Mouse (Mus musculus) forebrain, embryonic 10.5 days (tissue): ENCODE results near the gene Wars. TPM values are rescaled to one million over a fixed set of nuclear protein-coding genes. Genes with fewer than 3 reads are reported as not detected.

Source experiments
- DNase-seq: peaks from one replicate; pipeline ENCODE4 v3.0.0-alpha.2; 2017; ENCODE audit warnings: low spot score; ENCODE audit errors: extremely low spot score
- H3K27ac ChIP-seq: fragments of 300-500 bp; sonication (generic); 2 replicates; pipeline ENCODE4 v1.5.1; 2016; ENCODE audit warnings: mild to moderate bottlenecking
- H3K27me3 ChIP-seq: fragments of 300-500 bp; sonication (generic); 2 replicates; pipeline ENCODE4 v1.6.1; 2016; ENCODE audit warnings: mild to moderate bottlenecking; ENCODE audit not compliant: poor library complexity, severe bottlenecking
- H3K36me3 ChIP-seq: fragments of 300-500 bp; sonication (generic); replicated peaks from 2 replicates; pipeline ENCODE4 v1.6.1; 2016; ENCODE audit warnings: mild to moderate bottlenecking, moderate library complexity
- H3K4me1 ChIP-seq: fragments of 300-500 bp; sonication (generic); 2 replicates; pipeline ENCODE4 v1.6.1; 2016
- H3K4me3 ChIP-seq: fragments of 300-500 bp; sonication (generic); 2 replicates; pipeline ENCODE4 v1.5.1; 2016; ENCODE audit warnings: mild to moderate bottlenecking, moderate library complexity
- H3K9me3 ChIP-seq: fragments of 300-500 bp; sonication (generic); 2 replicates; pipeline ENCODE4 v1.6.1; 2016; ENCODE audit warnings: mild to moderate bottlenecking, moderate library complexity
- WGBS: fragments of 180-500 bp; shearing (Covaris S2); methylation state at CpG from one replicate; pipeline ENCODE4 v1.1.7; 2016; 5-methylcytosine and 5-hydroxymethylcytosine counted together
- polyA plus RNA-seq: library from polyadenylated mRNA; unstranded; fragments of >200 nt; fragmentation: Nextera tagmentation; extraction: Ambion mirVana; gene quantifications from 2 replicates; pipeline ENCODE4 v1.2.1, GENCODE M21; 2016

Gene Wars
- polyA plus RNA-seq, 1 experiment from 2014 or later = 157 TPM

DNA sequence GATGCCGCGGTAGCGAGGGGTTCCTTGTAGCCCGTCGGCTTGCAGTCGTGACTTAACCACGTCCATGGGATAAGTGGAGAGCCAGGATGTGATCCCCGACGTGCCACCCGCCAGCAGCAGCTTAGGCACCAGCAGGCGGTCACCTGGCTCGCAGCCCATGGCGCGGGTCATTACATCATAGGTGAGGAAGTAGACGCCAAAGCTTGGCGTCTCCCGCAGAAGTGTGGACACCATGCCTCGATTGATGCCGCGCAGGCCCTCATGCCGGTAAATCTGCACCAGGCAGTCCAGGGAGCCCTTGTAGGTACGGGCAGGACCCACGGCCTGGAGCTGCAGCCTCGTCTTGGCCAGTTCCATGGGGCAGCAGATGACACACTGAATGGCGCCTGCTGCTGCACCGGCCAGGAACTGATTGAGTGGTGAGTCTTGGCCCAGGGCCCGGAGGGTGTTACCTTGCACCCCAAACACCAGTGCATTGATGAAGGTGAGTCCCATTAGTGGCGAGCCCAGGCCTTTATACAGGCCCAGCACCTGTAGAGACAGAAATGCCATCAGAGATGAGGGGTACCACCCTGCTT, 66.9 kb downstream of the Wars start:
- Histone ChIP-seq H3K27ac (no peak overlapping the region), H3K27me3 (no peaks in the 10 kb centered on the region), H3K9me3 (peaks cover 6% of the 10 kb centered on the region; the same call in 1 of the 2 replicates), H3K36me3 (peaks cover 36% of the 10 kb centered on the region), H3K4me3 (no peak overlapping the region), H3K4me1 (peaks cover 5% of the 10 kb centered on the region)
- 96% methylated on average over 28 of the region's 28 CpGs for WGBS
- no peak for DNase-seq

DNA sequence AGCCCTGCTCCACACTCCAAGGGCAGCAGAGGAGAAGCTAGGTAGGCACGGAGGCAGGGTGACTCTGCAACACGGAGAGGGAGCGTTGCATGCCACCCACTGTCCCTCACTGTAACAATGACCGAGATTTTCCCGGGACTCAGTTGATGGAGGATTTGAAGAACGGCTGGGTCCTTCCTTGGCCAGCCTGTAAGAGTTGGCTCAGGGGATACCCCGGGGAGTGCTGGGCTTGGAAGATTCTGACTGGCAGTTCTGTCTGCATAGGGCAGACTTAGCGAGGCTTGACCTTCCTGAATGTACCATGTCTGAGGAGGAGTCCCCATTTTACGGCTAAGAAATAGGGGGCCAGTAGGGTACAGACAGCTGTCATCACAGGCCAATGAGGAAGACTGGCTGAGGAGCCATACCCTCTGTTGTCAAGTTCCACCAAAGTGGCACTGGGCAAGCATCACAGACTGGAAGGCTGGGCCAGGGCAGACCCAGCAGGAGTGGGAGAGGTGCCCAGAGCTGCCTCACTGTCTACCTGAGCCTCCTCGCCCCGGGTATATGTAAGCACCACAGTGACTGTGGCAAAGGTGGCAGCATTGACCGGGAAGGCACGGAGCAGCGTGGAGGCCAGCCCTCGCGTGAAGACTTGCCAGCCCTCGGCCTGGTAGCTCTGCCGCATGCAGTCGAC, 67.6 kb downstream of the Wars start:
- Histone ChIP-seq H3K27ac (no peak overlapping the region), H3K4me3 (no peak overlapping the region), H3K4me1 (no peaks in the 10 kb centered on the region), H3K27me3 (no peaks in the 10 kb centered on the region), H3K9me3 (peaks cover 6% of the 10 kb centered on the region; the same call in 1 of the 2 replicates), H3K36me3 (peaks cover 36% of the 10 kb centered on the region)
- no peak for DNase-seq
- 95% methylated on average over 19 of the region's 19 CpGs for WGBS

DNA sequence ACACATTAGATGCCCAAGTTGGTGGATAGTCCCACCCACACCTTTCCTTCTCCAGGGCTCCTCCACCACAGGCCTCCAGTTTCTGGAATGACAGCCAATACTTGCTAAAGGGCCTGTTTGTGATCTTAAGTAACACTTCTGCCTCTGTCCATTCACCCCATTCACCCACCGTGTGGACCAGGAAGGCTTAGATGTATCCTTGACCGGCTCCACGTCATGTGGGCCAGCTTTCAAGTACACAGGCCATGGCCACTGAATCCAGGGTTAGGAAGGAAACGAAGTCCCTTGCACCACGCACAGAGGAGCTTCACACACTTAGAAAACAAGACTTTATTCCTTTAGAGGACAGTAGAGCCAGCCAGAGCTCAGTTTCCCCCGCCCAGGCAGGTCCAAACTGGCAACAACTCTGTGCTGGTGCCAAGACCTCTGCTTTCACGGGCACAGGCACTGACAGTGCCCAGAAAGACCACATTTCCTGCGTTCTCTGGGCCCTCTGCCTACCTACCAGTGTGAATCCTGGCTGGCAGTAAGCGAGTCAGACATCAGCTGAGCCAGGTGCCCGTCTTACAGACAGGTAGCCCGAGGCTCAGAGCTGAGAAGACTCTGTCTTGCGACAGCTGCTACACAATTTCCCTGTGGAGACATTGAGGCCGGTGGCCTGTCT, 68.3 kb downstream of the Wars start:
- DNase-seq = no peak
- Histone ChIP-seq H3K4me1 (no peaks in the 10 kb centered on the region), H3K4me3 (no peak overlapping the region), H3K27ac (no peak overlapping the region), H3K9me3 (peaks cover 6% of the 10 kb centered on the region; the same call in 1 of the 2 replicates), H3K36me3 (peaks cover 31% of the 10 kb centered on the region), H3K27me3 (no peaks in the 10 kb centered on the region)
- WGBS = 94% methylated on average over 13 of the region's 13 CpGs

- no peak overlapping the region for H3K4me3 ChIP-seq
- no peaks in the 10 kb centered on the region for H3K27me3 ChIP-seq
- H3K9me3 ChIP-seq = peaks cover 6% of the 10 kb centered on the region; the same call in 1 of the 2 replicates
- no peak for DNase-seq
- H3K4me1 ChIP-seq = 0 out of 2 replicates have a peak, but pooled peaks cover 3% of the 10 kb centered on the region
- peaks cover 43% of the 10 kb centered on the region for H3K36me3 ChIP-seq
- H3K27ac ChIP-seq = no peak overlapping the region
- 92% methylated on average over 15 of the region's 15 CpGs for WGBS
These were observed 69.6 kb downstream of the Wars start for GRCm38 (mm10) chr12:108824225-108824874.

- no peak overlapping the region for H3K4me3 ChIP-seq
- no peak overlapping the region for H3K27ac ChIP-seq
- peaks cover 2% of the 10 kb centered on the region; the same call in 1 of the 2 replicates for H3K9me3 ChIP-seq
- H3K4me1 ChIP-seq = 0 out of 2 replicates have a peak, but pooled peaks cover 3% of the 10 kb centered on the region
- peaks cover 46% of the 10 kb centered on the region for H3K36me3 ChIP-seq
- H3K27me3 ChIP-seq = no peaks in the 10 kb centered on the region
- no peak for DNase-seq
- 80% methylated on average over 8 of the region's 8 CpGs for WGBS
These were observed 70.9 kb downstream of the Wars start for GRCm38 (mm10) chr12:108823036-108823435.

GRCm38 (mm10) chr12:108820461-108820860, 73.5 kb downstream of the Wars start:
- Histone ChIP-seq H3K4me3 (no peak overlapping the region), H3K27ac (peak overlapping the region; percentile 20; the same call in 1 of the 2 replicates), H3K9me3 (no peaks in the 10 kb centered on the region), H3K36me3 (peaks cover 46% of the 10 kb centered on the region), H3K4me1 (0 out of 2 replicates have a peak, but pooled peaks cover 3% of the 10 kb centered on the region), H3K27me3 (no peaks in the 10 kb centered on the region)
- 93% methylated on average over 4 of the region's 4 CpGs for WGBS
- DNase-seq = no peak

DNA sequence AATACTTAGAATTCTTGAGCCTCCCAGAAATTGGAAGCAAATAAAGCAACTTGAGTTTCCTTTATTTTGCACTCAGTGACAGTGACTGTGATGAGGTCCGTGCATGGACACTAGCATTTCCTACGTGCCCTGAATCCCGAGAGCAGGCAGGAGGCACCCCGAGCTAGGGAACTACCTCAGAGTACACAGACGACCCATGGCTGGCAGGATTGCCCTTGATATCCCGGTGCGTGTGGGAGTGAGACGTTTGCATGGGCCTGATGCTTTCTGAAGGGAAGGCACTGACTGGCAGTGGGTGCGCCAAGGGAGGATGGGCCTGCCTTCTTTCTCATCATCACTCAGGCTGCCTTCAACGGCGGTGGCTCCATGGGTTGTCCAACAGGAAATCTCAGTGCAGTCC, 77.4 kb downstream of the Wars start:
- Histone ChIP-seq H3K27me3 (no peaks in the 10 kb centered on the region), H3K9me3 (no peaks in the 10 kb centered on the region), H3K4me1 (0 out of 2 replicates have a peak, but pooled peaks cover 3% of the 10 kb centered on the region), H3K36me3 (peaks cover 77% of the 10 kb centered on the region), H3K27ac (no peak overlapping the region), H3K4me3 (no peak overlapping the region)
- DNase-seq = no peak
- 89% methylated on average over 11 of the region's 11 CpGs for WGBS

DNA sequence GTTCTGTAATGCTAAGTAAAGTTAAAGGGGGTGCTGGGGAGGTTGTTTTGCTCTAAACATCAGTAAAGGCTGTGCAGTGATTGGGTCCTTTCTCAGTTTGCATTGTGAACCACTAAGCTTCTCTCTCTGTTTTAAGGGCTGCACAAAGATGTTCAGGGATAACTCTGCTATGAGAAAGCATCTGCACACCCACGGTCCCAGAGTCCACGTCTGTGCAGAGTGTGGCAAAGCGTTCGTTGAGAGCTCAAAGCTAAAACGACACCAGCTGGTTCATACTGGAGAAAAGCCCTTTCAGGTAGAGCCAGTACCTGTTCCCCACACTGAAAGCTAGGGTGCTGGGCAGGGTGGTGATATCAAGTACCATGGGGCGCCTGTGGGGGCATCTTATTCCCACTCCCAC, 79.5 kb downstream of the Wars start:
- H3K27ac ChIP-seq = no peak overlapping the region
- no peaks in the 10 kb centered on the region for H3K27me3 ChIP-seq
- no peak overlapping the region for H3K4me3 ChIP-seq
- no peak for DNase-seq
- whole genome bisulfite sequencing = 91% methylated on average over 6 of the region's 6 CpGs
- no peaks in the 10 kb centered on the region for H3K4me1 ChIP-seq
- no peaks in the 10 kb centered on the region for H3K9me3 ChIP-seq
- H3K36me3 ChIP-seq = peaks cover 79% of the 10 kb centered on the region

- 88% methylated on average over 6 of the region's 6 CpGs for WGBS
- Histone ChIP-seq H3K9me3 (no peaks in the 10 kb centered on the region), H3K27ac (no peak overlapping the region), H3K27me3 (no peaks in the 10 kb centered on the region), H3K36me3 (peaks cover 79% of the 10 kb centered on the region), H3K4me3 (no peak overlapping the region), H3K4me1 (no peaks in the 10 kb centered on the region)
- DNase-seq = no peak
These were observed 81.5 kb downstream of the Wars start for GRCm38 (mm10) chr12:108812463-108812862.

DNA sequence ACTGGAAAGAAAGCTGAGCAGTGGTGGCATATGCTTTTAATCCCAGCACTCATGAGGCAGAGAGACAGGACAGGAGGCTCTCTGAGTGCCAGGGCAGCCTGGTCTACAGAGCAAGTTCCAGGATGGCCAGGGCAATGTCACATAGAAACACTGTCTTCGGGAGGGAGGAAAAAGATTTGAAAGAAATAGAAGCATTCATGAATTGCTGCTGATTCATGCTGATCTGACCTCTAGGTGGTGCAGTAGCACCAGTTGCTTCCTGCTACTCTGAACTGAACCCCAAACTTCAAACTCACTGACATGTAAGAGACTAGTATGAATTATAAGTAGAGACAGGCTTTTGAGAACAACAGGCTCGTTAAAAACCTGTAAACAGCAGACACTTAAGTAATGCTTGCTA, 82.8 kb downstream of the Wars start:
- Histone ChIP-seq H3K4me3 (no peak overlapping the region), H3K27ac (no peak overlapping the region), H3K27me3 (no peaks in the 10 kb centered on the region), H3K9me3 (no peaks in the 10 kb centered on the region), H3K4me1 (no peaks in the 10 kb centered on the region), H3K36me3 (peaks cover 79% of the 10 kb centered on the region)
- no peak for DNase-seq
- WGBS = 71% methylated on average over 2 of the region's 2 CpGs

DNA sequence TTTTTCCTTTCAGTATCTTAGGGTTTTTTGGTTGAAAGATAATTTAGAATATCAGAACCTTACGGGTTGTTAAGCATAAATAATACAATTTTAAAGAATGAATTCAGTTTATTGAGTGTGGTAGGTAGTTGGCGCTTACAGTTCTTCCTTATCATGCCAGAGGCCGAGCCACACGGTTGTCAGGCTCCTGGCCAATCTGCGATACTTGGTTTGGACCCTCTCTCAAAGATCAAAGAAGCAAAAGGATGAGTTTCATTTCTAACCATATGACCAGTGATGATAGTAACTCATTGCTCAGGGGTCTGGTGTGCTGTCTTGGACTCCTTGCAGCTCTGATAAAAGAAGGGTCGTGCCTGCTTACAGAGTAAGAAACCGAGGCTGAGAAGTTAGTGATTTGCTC, 83.7 kb downstream of the Wars start:
- Histone ChIP-seq H3K4me1 (no peaks in the 10 kb centered on the region), H3K36me3 (peaks cover 82% of the 10 kb centered on the region), H3K9me3 (no peaks in the 10 kb centered on the region), H3K4me3 (no peak overlapping the region), H3K27ac (no peak overlapping the region), H3K27me3 (no peaks in the 10 kb centered on the region)
- 92% methylated on average over 7 of the region's 7 CpGs for WGBS
- no peak for DNase-seq
